Mouse (Mus musculus) heart, postnatal 25 days (tissue): ENCODE measurements around the gene Olfr466. TPM values are rescaled to one million over a fixed set of nuclear protein-coding genes. Genes with fewer than 3 reads are reported as not detected.

Source experiments
- DNase-seq: peaks from one replicate; pipeline ENCODE4 v3.0.0; 2022; ENCODE audit warnings: low spot score
- intact Hi-C: fragments of 180-260 bp; cut with DNase I; formaldehyde crosslinking; loops from one replicate; pipeline ENCODE4 v1.15.1; 2025
- total RNA-seq, 2 experiments: library from RNA; stranded (reverse); gene quantifications; 2 replicates each; pipeline ENCODE4 v1.2.3; 2021

The Olfr466 gene
- not detected for total RNA-seq

- intact Hi-C loops: no loop called here
- DNase-seq: no peak
Measured at GRCm38 (mm10) chr13:65149940-65150339, at the start of gene Olfr466. TSS of gene Olfr466 (plus strand) at chr13:65150240.

GRCm38 (mm10) chr13:65100678-65101077, 49.4 kb upstream of the Olfr466 start:
- intact Hi-C loops: no loop called here
- DNase-seq: no peak

GRCm38 (mm10) chr13:65101232-65101631, 48.8 kb upstream of the Olfr466 start:
- no peak for DNase-seq
- intact Hi-C loops: no loop called here

DNA sequence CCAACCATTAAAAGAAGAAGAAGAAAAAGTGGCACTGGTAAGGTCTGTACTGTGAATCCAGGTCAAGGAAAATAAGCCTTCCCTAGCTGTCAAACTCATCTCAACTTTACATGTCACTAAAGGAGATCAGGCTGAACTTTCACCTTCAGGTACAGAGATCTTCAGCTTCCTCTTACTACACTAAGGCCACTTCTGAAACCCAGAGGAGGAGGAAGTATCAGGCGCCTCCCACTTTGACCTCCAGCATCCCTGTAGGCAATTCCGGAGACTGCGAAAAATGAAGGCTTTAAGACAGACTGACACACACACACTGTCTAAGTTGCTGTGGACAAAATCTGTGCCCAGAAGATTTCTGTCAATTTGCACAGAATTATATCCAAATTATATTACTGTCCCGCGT, 38.1 kb upstream of the Olfr466 start:
- intact Hi-C loops: loop anchor here (5.0 to 10.0 kb wide), 3 partner anchors 130 to 797 kb away; partner anchors contain the start of genes Aaed1 and Zfp369

GRCm38 (mm10) chr13:65112459-65113110, 37.5 kb upstream of the Olfr466 start, which contains the start of gene Mfsd14b:
TSS of gene Mfsd14b (minus strand) at chr13:65112975.
- intact Hi-C loops: loop anchor here (5.0 to 10.0 kb wide), 3 partner anchors 130 to 798 kb away; partner anchors contain the start of genes Aaed1 and Zfp369
- DNase-seq: peak; percentile 81

More for the DNA sequence above, 38.1 kb upstream of the Olfr466 start:
- no peak for DNase-seq

GRCm38 (mm10) chr13:65113239-65113638, 36.8 kb upstream of the Olfr466 start:
- intact Hi-C loops: loop anchor here (5.0 to 10.0 kb wide), 3 partner anchors 129 to 798 kb away; partner anchors contain the start of genes Aaed1 and Zfp369

DNA sequence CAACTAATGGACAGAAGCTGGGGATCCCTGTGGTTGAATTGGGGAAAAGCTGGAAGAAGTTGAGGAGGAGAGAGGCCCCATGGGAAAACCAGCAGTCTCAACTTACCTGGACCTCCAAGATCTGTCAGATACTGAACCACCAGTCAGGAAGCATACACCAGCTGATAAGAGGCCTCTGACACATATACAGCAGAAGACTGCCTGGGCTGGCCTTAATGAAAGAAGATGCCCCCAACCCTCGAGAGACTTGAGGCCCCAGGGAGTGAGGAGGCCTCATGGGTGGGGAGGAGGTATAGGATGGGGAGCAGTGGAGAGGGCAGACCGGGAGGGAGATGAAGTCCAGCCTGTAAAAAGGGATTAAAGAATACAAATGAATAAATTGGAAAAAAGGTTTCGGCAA, 29.1 kb upstream of the Olfr466 start:
- DNase-seq: no peak
- intact Hi-C loops: loop anchor here (10.0 kb wide), 1 partner anchor 676 kb away; no protein-coding TSS in a partner anchor

More at GRCm38 (mm10) chr13:65113239-65113638, 36.8 kb upstream of the Olfr466 start:
- DNase-seq: no peak

DNA sequence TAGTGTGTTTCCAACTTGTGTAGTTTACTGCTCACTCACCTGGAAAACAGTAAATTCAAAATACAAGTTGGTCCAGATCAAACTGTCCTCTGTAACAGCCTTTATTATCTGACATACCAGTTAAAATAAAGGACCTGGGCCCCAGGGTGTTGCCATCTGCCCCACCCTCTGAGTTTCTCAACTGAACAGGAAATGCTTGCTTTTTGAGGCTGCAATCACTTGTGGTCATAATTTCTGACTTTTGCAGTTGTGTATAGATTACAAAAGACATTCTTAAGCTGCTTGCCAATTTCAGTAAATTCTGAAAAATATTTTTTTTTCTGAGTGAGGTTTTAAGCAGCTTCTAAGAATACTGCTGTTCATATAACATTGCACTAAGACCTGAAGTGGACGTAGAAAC, 27.9 kb upstream of the Olfr466 start:
- no peak for DNase-seq
- intact Hi-C loops: loop anchor here (10.0 kb wide), 1 partner anchor 677 kb away; no protein-coding TSS in a partner anchor

GRCm38 (mm10) chr13:65127063-65127847, 22.8 kb upstream of the Olfr466 start:
- intact Hi-C loops: loop anchor here (10.0 kb wide), 1 partner anchor 682 kb away; no protein-coding TSS in a partner anchor
- no peak for DNase-seq

DNA sequence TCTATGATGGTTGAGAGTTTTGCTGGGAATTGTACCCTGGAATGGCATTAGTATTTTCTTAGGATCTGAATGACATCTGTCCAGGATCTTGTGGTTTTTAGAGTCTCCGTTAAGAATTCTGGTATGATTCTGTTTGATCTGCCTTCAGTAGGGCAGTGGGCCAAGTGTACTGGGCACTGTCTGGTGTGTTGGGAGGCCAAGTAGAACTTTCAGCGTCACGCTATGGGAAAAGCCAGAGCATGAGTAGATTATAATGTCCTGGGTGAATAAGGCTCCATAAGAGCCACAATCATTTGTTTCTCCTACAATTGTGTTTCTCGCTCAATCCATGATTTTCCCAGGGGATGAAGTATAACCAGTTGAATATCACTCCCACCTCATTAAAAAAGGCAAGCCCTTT, 12.3 kb upstream of the Olfr466 start, which contains the start of gene Olfr465-ps1:
Gene Olfr465-ps1, plus strand, starts transcription at position 301 of the 400 bp plus-strand sequence.
- intact Hi-C loops: no loop called here
- no peak for DNase-seq

DNA sequence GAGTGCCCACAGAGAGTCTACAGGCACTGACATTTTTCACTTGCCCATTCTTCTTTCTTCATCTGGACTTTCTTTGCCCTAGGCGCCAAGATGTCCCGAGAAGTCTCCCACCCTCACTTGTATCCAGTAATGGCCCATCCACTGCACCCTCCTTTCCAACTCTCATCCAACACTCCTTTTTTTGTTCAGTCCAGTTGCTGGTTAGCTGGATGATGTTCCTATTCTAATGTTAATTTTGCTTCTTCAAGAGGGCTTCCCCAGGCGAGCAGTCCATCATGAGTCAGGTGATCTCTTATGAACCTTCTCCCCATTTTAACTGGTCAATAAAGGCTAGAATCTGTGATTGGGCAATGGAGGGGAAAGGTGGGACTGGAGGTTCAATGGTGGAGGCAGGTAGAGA, 24.1 kb downstream of the Olfr466 start:
- intact Hi-C loops: no loop called here
- no peak for DNase-seq

DNA sequence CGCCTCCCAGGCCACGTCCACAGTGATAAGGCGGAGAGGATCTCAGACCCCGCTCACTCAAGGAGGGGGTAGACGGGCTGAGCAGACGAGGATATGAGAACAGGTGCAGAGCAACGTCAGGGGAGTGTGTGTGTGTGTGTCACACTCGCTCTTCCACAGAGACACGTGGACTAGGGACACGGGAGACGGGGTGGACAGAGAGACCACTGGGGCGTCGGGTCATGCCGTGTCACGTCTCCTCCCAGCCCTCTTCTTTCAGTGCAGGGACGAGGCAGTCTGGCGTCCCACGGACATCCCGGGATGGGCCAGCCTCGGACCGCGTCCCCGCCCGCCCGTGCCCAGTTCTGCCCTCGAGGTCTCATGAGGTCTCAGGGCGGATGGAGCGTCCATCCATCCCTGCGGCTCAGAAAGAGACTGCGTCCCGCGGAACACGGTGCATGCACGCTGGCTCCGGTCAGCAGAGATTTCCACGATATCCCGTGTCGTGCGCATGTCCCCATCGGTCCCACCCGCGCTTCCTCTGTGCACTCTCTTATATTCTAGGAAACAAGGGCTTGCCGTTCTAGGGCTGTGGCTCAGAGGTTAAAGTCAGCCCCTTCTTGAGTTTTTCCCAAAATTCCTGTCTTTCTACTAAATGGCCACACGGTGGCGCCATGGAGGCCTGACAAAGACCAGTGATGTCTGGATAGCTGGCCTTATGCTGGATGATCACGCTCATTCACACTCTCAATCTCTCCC, 25.9 kb downstream of the Olfr466 start:
- intact Hi-C loops: loop anchor here (2.0 kb wide), 1 partner anchor 135 kb away; no protein-coding TSS in a partner anchor
- DNase-seq: no peak

- intact Hi-C loops: loop anchor here (2.0 kb wide), 1 partner anchor 134 kb away; no protein-coding TSS in a partner anchor
- DNase-seq: no peak
Measured at GRCm38 (mm10) chr13:65176472-65177091, 26.5 kb downstream of the Olfr466 start.

DNA sequence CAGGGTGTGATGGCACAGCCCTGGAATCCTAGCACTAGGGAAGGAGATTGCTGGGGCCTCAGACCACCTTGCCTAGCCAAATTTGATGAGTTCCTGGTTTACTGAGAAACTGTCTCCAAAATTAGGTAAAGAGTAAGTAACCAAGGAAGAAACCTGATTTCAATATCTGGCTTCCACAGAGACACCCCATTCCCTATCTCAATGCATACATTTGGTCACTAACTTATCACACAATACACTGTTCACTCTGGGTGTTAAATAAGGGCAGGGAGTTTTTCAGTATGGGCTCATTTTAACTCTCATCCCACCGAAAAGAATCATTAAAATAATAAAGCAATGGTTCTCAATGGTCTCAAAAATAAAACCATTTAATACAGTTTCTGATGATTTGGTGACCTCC, 50.6 kb downstream of the Olfr466 start:
- DNase-seq: no peak
- intact Hi-C loops: no loop called here

Other genes starting within 250 kb of the Olfr466 start
- not detected for gene Cntnap3, start 246.3 kb upstream of the Olfr466 start, total RNA-seq
- gene Spata31, start 232.8 kb upstream of the Olfr466 start, total RNA-seq: not detected
- gene Spata31d1c, start 117.2 kb upstream of the Olfr466 start, total RNA-seq: not detected
- gene Prss47, start 97.5 kb upstream of the Olfr466 start, total RNA-seq: not detected
- 10 to 100 TPM; 16.6 to 20.6 TPM for gene Mfsd14b, start 37.3 kb upstream of the Olfr466 start, total RNA-seq
- gene Olfr465-ps1, start 12.2 kb upstream of the Olfr466 start, total RNA-seq: not detected
- not detected for gene Nlrp4f, start 55.7 kb downstream of the Olfr466 start, total RNA-seq
- gene Gm10775, start 109.3 kb downstream of the Olfr466 start, total RNA-seq: not detected
- gene Zfp369, start 128.6 kb downstream of the Olfr466 start, total RNA-seq: 10 to 100 TPM; 20.6 to 23.2 TPM